Mouse (Mus musculus) limb, embryonic 11.5 days (tissue): ENCODE measurements around the gene Acp5. TPM values are rescaled to one million over a fixed set of nuclear protein-coding genes. Genes with fewer than 3 reads are reported as not detected.
A peak's percentile ranks its signal among the peaks of the same experiment; 100 is the strongest.

ENCODE experiments used
- ATAC-seq: fragments of 200-750 bp; cut with Nextera tagmentation; 2 replicates; pipeline ENCODE4 v1.8.0; 2017; ENCODE audit warnings: low read depth; ENCODE audit not compliant: insufficient number of reproducible peaks, low FRiP score, low TSS enrichment
- DNase-seq: peaks from one replicate; pipeline ENCODE4 v3.0.0-alpha.2; 2015; ENCODE audit warnings: low spot score
- H3K27ac ChIP-seq: fragments of 300-500 bp; sonication (generic); replicated peaks from 2 replicates; pipeline ENCODE4 v1.5.1; 2014; ENCODE audit warnings: low read depth, mild to moderate bottlenecking, low read length
- H3K27me3 ChIP-seq: fragments of 300-500 bp; sonication (generic); 2 replicates; pipeline ENCODE4 v1.6.1; 2014; ENCODE audit warnings: mild to moderate bottlenecking, low read length, mixed read lengths; ENCODE audit not compliant: control insufficient read depth, insufficient read depth
- H3K36me3 ChIP-seq: fragments of 300-500 bp; sonication (generic); 2 replicates; pipeline ENCODE4 v1.6.1; 2014; ENCODE audit warnings: mild to moderate bottlenecking, low read length, moderate library complexity, mixed read lengths; ENCODE audit not compliant: control insufficient read depth, insufficient read depth
- H3K4me1 ChIP-seq: fragments of 300-500 bp; sonication (generic); 2 replicates; pipeline ENCODE4 v1.6.1; 2014; ENCODE audit warnings: low read length, mixed read lengths; ENCODE audit not compliant: control insufficient read depth, insufficient read depth
- H3K4me2 ChIP-seq: fragments of 300-500 bp; sonication (generic); 2 replicates; pipeline ENCODE4 v1.6.1; 2014; ENCODE audit warnings: low read depth, mild to moderate bottlenecking, moderate library complexity; ENCODE audit not compliant: severe bottlenecking
- H3K4me3 ChIP-seq: fragments of 300-500 bp; sonication (generic); 2 replicates; pipeline ENCODE4 v1.5.1; 2014; ENCODE audit warnings: low read depth, low read length
- H3K9ac ChIP-seq: fragments of 300-500 bp; sonication (generic); 2 replicates; pipeline ENCODE4 v1.6.1; 2014; ENCODE audit warnings: mild to moderate bottlenecking, low read length
- H3K9me3 ChIP-seq: fragments of 300-500 bp; sonication (generic); 2 replicates; pipeline ENCODE4 v1.6.1; 2016; ENCODE audit warnings: low read length; ENCODE audit not compliant: control insufficient read depth
- WGBS: fragments of 180-500 bp; shearing (Covaris S2); extraction: QIAGEN DNeasy Blood & Tissue Kit; methylation state at CpG from one replicate; pipeline ENCODE4 v1.1.7; 2014; 5-methylcytosine and 5-hydroxymethylcytosine counted together
- polyA plus RNA-seq: library from polyadenylated mRNA; unstranded; fragments of >200 nt; fragmentation: Nextera tagmentation; extraction: Ambion mirVana; gene quantifications from 2 replicates; pipeline ENCODE4 v1.2.1, GENCODE M21; 2014

Acp5 gene
- polyA plus RNA-seq, 1 experiment from 2014 or later: 14.2 TPM

- ATAC-seq (no peak), DNase-seq (no peak)
- WGBS: 74% methylated on average over 7 of the region's 7 CpGs
- no peak overlapping the region for H3K4me2 ChIP-seq
- no peak overlapping the region for H3K27ac ChIP-seq
- H3K36me3 ChIP-seq: no peaks in the 10 kb centered on the region
- H3K9ac ChIP-seq: no peak overlapping the region
- peaks cover 8% of the 10 kb centered on the region; the same call in 1 of the 2 replicates for H3K4me1 ChIP-seq
- peaks cover 2% of the 10 kb centered on the region; the same call in 1 of the 2 replicates for H3K27me3 ChIP-seq
- no peak overlapping the region; the same call in 1 of the 2 replicates for H3K4me3 ChIP-seq
- H3K9me3 ChIP-seq: no peaks in the 10 kb centered on the region
Observed at GRCm38 (mm10) chr9:22134246-22134890, 1.1 kb downstream of the Acp5 start.

GRCm38 (mm10) chr9:22132220-22132619 is 3.3 kb downstream of the Acp5 start:
- Histone ChIP-seq H3K4me1 (peaks cover 8% of the 10 kb centered on the region; the same call in 1 of the 2 replicates), H3K4me3 (no peak overlapping the region), H3K36me3 (no peaks in the 10 kb centered on the region), H3K27ac (no peak overlapping the region), H3K27me3 (peaks cover 2% of the 10 kb centered on the region; the same call in 1 of the 2 replicates), H3K4me2 (peak overlapping the region; percentile 63), H3K9ac (no peak overlapping the region), H3K9me3 (no peaks in the 10 kb centered on the region)
- no peak for DNase-seq
- no peak for ATAC-seq
- WGBS: 42% methylated on average over 11 of the region's 11 CpGs

- no peaks in the 10 kb centered on the region for H3K36me3 ChIP-seq
- peak overlapping the region; percentile 26 for H3K4me3 ChIP-seq
- ATAC-seq (peak; percentile 56; the same call in 1 of the 2 replicates), DNase-seq (peak; percentile 71)
- peaks cover 8% of the 10 kb centered on the region; the same call in 1 of the 2 replicates for H3K4me1 ChIP-seq
- H3K4me2 ChIP-seq: peak overlapping the region; percentile 63
- peak overlapping the region; percentile 50; the same call in 1 of the 2 replicates for H3K9ac ChIP-seq
- 3% methylated on average over 31 of the region's 35 CpGs for WGBS
- no peaks in the 10 kb centered on the region for H3K9me3 ChIP-seq
- H3K27me3 ChIP-seq: peaks cover 2% of the 10 kb centered on the region; the same call in 1 of the 2 replicates
- H3K27ac ChIP-seq: no peak overlapping the region
Observed at GRCm38 (mm10) chr9:22131226-22131981, 4.1 kb downstream of the Acp5 start.

GRCm38 (mm10) chr9:22125246-22126027 is 10.1 kb downstream of the Acp5 start:
- WGBS: 88% methylated on average over 15 of the region's 15 CpGs
- H3K9ac ChIP-seq: no peak overlapping the region
- H3K4me1 ChIP-seq: no peaks in the 10 kb centered on the region
- H3K27ac ChIP-seq: no peak overlapping the region
- no peaks in the 10 kb centered on the region for H3K27me3 ChIP-seq
- H3K36me3 ChIP-seq: no peaks in the 10 kb centered on the region
- no peaks in the 10 kb centered on the region for H3K9me3 ChIP-seq
- DNase-seq (no peak), ATAC-seq (no peak)
- H3K4me3 ChIP-seq: no peak overlapping the region
- H3K4me2 ChIP-seq: no peak overlapping the region

- H3K9me3 ChIP-seq: no peaks in the 10 kb centered on the region
- no peak overlapping the region for H3K27ac ChIP-seq
- H3K4me1 ChIP-seq: no peaks in the 10 kb centered on the region
- H3K27me3 ChIP-seq: no peaks in the 10 kb centered on the region
- H3K9ac ChIP-seq: no peak overlapping the region
- H3K4me3 ChIP-seq: no peak overlapping the region
- WGBS: 94% methylated on average over 3 of the region's 3 CpGs
- DNase-seq: no peak
- H3K4me2 ChIP-seq: no peak overlapping the region
- no peak for ATAC-seq
- H3K36me3 ChIP-seq: no peaks in the 10 kb centered on the region
Observed at GRCm38 (mm10) chr9:22124169-22124568, 11.3 kb downstream of the Acp5 start.

GRCm38 (mm10) chr9:22123069-22123609 is 12.4 kb downstream of the Acp5 start:
- DNase-seq (no peak), ATAC-seq (no peak)
- Histone ChIP-seq H3K4me1 (no peaks in the 10 kb centered on the region), H3K27me3 (no peaks in the 10 kb centered on the region), H3K4me3 (no peak overlapping the region), H3K27ac (no peak overlapping the region), H3K9ac (no peak overlapping the region), H3K4me2 (no peak overlapping the region), H3K36me3 (no peaks in the 10 kb centered on the region), H3K9me3 (no peaks in the 10 kb centered on the region)
- WGBS: 83% methylated on average over 7 of the region's 7 CpGs

GRCm38 (mm10) chr9:22122005-22122404 is 13.5 kb downstream of the Acp5 start:
- ATAC-seq (no peak), DNase-seq (no peak)
- Histone ChIP-seq H3K27ac (no peak overlapping the region), H3K27me3 (no peaks in the 10 kb centered on the region), H3K4me1 (0 out of 2 replicates have a peak, but pooled peaks cover 3% of the 10 kb centered on the region), H3K9me3 (no peaks in the 10 kb centered on the region), H3K4me2 (no peak overlapping the region), H3K4me3 (no peak overlapping the region), H3K9ac (no peak overlapping the region), H3K36me3 (no peaks in the 10 kb centered on the region)
- WGBS: 79% methylated on average over 3 of the region's 3 CpGs

- ATAC-seq: no peak
- Histone ChIP-seq H3K4me3 (no peak overlapping the region), H3K27me3 (no peaks in the 10 kb centered on the region), H3K27ac (no peak overlapping the region), H3K4me1 (0 out of 2 replicates have a peak, but pooled peaks cover 3% of the 10 kb centered on the region), H3K9ac (no peak overlapping the region), H3K4me2 (no peak overlapping the region), H3K9me3 (no peaks in the 10 kb centered on the region), H3K36me3 (no peaks in the 10 kb centered on the region)
- DNase-seq: no peak
Observed at GRCm38 (mm10) chr9:22121545-22121944, 14.0 kb downstream of the Acp5 start.
